In genomic region chr15:101296091-101296490, GRCm38 (mm10) we compare ENCODE assay signal across 23 mouse cellular contexts. TPM values are rescaled to one million over a fixed set of nuclear protein-coding genes. Genes with fewer than 3 reads are reported as not detected.
DNase-seq lines count a peak whose midpoint lies in the region; ATAC-seq and TF ChIP-seq lines count a peak whose summit lies in the region.
"Had no signal": no experiment of that assay in that cellular context is flagged by ENCODE, and none has a peak within 500 bp of the region (broad histone marks: within the 10 kb centered on the region; RNA-seq: fewer than 3 reads in every experiment).

No protein-coding gene starts in this region.

- no peak for TF ChIP-seq EP300 in heart, postnatal 0 days (IDR thresholded peaks at IDR 0.05; ENCODE audit: low read depth)
- TF ChIP-seq EP300 in stomach, postnatal 0 days (optimal IDR thresholded peaks at IDR 0.05) = no peak

- H3K9me3 ChIP-seq in heart, postnatal 0 days (replicated peaks; ENCODE audit: control insufficient read depth, low read length) = no peaks in the 10 kb centered on the region
- H3K9me3 ChIP-seq in stomach, embryonic 16.5 days (replicated peaks; ENCODE audit: control insufficient read depth, low read length) = no peaks in the 10 kb centered on the region
- no peaks in the 10 kb centered on the region for H3K9me3 ChIP-seq in stomach, postnatal 0 days (ENCODE audit: control insufficient read depth, low read length)
- H3K9me3 ChIP-seq: forebrain, embryonic 10.5 days; liver, embryonic 12.5 days had no signal

- whole genome bisulfite sequencing in heart, postnatal 0 days = 64% methylated on average over 11 of the region's 11 CpGs
- 72% methylated on average over 11 of the region's 11 CpGs for WGBS in stomach, embryonic 16.5 days
- 66% methylated on average over 11 of the region's 11 CpGs for WGBS in stomach, postnatal 0 days

- H3K9ac ChIP-seq in heart, postnatal 0 days (replicated peaks; ENCODE audit: low read depth, low read length) = no peak overlapping the region
- no peak overlapping the region for H3K9ac ChIP-seq in stomach, embryonic 16.5 days (ENCODE audit: low read length)
- H3K9ac ChIP-seq in stomach, postnatal 0 days (ENCODE audit: low read length) = no peak overlapping the region
- H3K9ac ChIP-seq: hindbrain, embryonic 14.5 days; liver, embryonic 12.5 days had no signal

- no peak overlapping the region for H3K4me2 ChIP-seq in heart, postnatal 0 days (ENCODE audit: low read depth, low read length)
- no peak overlapping the region for H3K4me2 ChIP-seq in stomach, embryonic 16.5 days (ENCODE audit: low read depth, low read length)
- H3K4me2 ChIP-seq in stomach, postnatal 0 days (replicated peaks; ENCODE audit: low read depth) = no peak overlapping the region
- H3K4me2 ChIP-seq: hindbrain, embryonic 14.5 days; liver, embryonic 12.5 days had no signal

- no peaks in the 10 kb centered on the region for H3K27me3 ChIP-seq in heart, postnatal 0 days (ENCODE audit: control insufficient read depth, insufficient read depth, low read length)
- no peaks in the 10 kb centered on the region for H3K27me3 ChIP-seq in stomach, embryonic 16.5 days (ENCODE audit: control insufficient read depth, insufficient read depth, low read length)
- H3K27me3 ChIP-seq in stomach, postnatal 0 days (ENCODE audit: control insufficient read depth, insufficient read depth, low read length) = no peaks in the 10 kb centered on the region
- H3K27me3 ChIP-seq: liver, embryonic 12.5 days had no signal

- H3K36me3 ChIP-seq in heart, postnatal 0 days (replicated peaks; ENCODE audit: control insufficient read depth, insufficient read depth, low read length) = peaks cover 11% of the 10 kb centered on the region
- H3K36me3 ChIP-seq in stomach, embryonic 16.5 days (ENCODE audit: control insufficient read depth, insufficient read depth, low read length) = no peaks in the 10 kb centered on the region
- no peaks in the 10 kb centered on the region for H3K36me3 ChIP-seq in stomach, postnatal 0 days (ENCODE audit: control insufficient read depth, insufficient read depth, low read length)

- H3K27ac ChIP-seq in heart, postnatal 0 days (ENCODE audit: low read depth) = peak overlapping the region; percentile 66
- H3K27ac ChIP-seq in layer of hippocampus, adult 2 months = peak overlapping the region; percentile 43; the same call in 1 of the 2 replicates
- H3K27ac ChIP-seq in stomach, embryonic 16.5 days (ENCODE audit: low read length) = peak overlapping the region; percentile 73; the same call in 1 of the 2 replicates
- no peak overlapping the region for H3K27ac ChIP-seq in stomach, postnatal 0 days (replicated peaks)
- H3K27ac ChIP-seq: forebrain, embryonic 10.5 days; hindbrain, embryonic 14.5 days; liver, embryonic 12.5 days had no signal

- no peak for ATAC-seq in heart, postnatal 0 days (ENCODE audit: insufficient read depth, low read depth)
- ATAC-seq in stomach, embryonic 16.5 days (ENCODE audit: insufficient read depth, low FRiP score) = no peak
- ATAC-seq in stomach, postnatal 0 days (ENCODE audit: low FRiP score, low TSS enrichment) = no peak
- ATAC-seq: forebrain, embryonic 16.5 days; liver, embryonic 12.5 days had no signal

- no peak for TF ChIP-seq CTCF in heart, postnatal 0 days (IDR thresholded peaks at IDR 0.05; ENCODE audit: low read depth)
- no peak for TF ChIP-seq CTCF in layer of hippocampus, adult 2 months (conservative IDR thresholded peaks at IDR 0.05)
- no peak for TF ChIP-seq CTCF in stomach, postnatal 0 days (IDR thresholded peaks at IDR 0.05; ENCODE audit: low read depth)

- DNase-seq in heart, adult 11 months = peak; percentile 94
- DNase-seq in heart, postnatal 14 days = no peak
- no peak for DNase-seq in heart, postnatal 0 days (ENCODE audit: low spot score)
- DNase-seq in heart, postnatal 4 days = no peak
- no peak for DNase-seq in layer of hippocampus, adult 2 months (ENCODE audit: low spot score in 2 of 2)
- DNase-seq in layer of hippocampus, postnatal 36 days = no peak
- DNase-seq in stomach, postnatal 0 days (ENCODE audit: low spot score) = no peak
- DNase-seq: adrenal gland, postnatal 10 days; cerebellum, adult 18-20 months; cerebellum, postnatal 14 days; gastrocnemius, postnatal 14 days; kidney, adult 8-10 months; lung, adult 18-20 months; midbrain, embryonic 14.5 days; right cerebral cortex, postnatal 14 days; spleen, adult 18-20 months; thymus, postnatal 25 days had no signal

- H3K4me3 ChIP-seq in heart, postnatal 0 days (ENCODE audit: low read depth, low read length) = no peak overlapping the region
- no peak overlapping the region for H3K4me3 ChIP-seq in layer of hippocampus, adult 2 months
- no peak overlapping the region for H3K4me3 ChIP-seq in stomach, embryonic 16.5 days (replicated peaks; ENCODE audit: low read length)
- H3K4me3 ChIP-seq in stomach, postnatal 0 days (ENCODE audit: low read depth, low read length) = no peak overlapping the region
- H3K4me3 ChIP-seq: forebrain, embryonic 10.5 days; liver, embryonic 12.5 days had no signal

- intact Hi-C loops in heart, postnatal 14 days (cut with DNase I) = no loop called here

- peaks cover 30% of the 10 kb centered on the region for H3K4me1 ChIP-seq in heart, postnatal 0 days (ENCODE audit: control insufficient read depth, insufficient read depth)
- peaks cover 27% of the 10 kb centered on the region for H3K4me1 ChIP-seq in stomach, embryonic 16.5 days (ENCODE audit: control insufficient read depth, insufficient read depth, low read length)
- H3K4me1 ChIP-seq in stomach, postnatal 0 days (replicated peaks; ENCODE audit: control insufficient read depth, insufficient read depth) = no peaks in the 10 kb centered on the region

RNA-seq across cellular contexts. Expression of gene 6030408B16Rik, which starts 3.1 kb away (rescaled TPM):
- total RNA-seq in heart, postnatal 14 days (2021) = 1 to 10 TPM; 1.7 to 1.8 TPM
- 6.5 and 8.4 TPM in 2 replicates for total RNA-seq in heart, postnatal 0 days (2014; rRNA removed; ENCODE audit: low replicate concordance)
- 6.4 and 8.1 TPM in 2 replicates for polyA plus RNA-seq in heart, postnatal 0 days (2015; fragmentation: Nextera tagmentation; extraction: Ambion mirVana)
- 1 to 10 TPM; 4.3 to 4.6 TPM for total RNA-seq in heart, postnatal 4 days (2021)
- under 1 TPM in 1 of 2 experiments, not detected in 1; 0.54 TPM for total RNA-seq in layer of hippocampus, adult 2 months (2021)
- under 1 TPM; 0.20 to 0.30 TPM for total RNA-seq in layer of hippocampus, postnatal 36 days (2021)
- 9.4 and 9.5 TPM in 2 replicates for polyA plus RNA-seq in stomach, embryonic 16.5 days (2015; fragmentation: Nextera tagmentation; extraction: Ambion mirVana)
- polyA plus RNA-seq in stomach, postnatal 0 days (2015; fragmentation: Nextera tagmentation; extraction: Ambion mirVana) = 2.4 TPM in 2 replicates
- total RNA-seq: megakaryocyte-erythroid progenitor cell, adult 5-6 weeks had no signal

RNA-seq across cellular contexts. Expression of gene Atg101, which starts 12.0 kb away (rescaled TPM):
- 10 to 100 TPM; 24.7 to 25.5 TPM for total RNA-seq in heart, postnatal 14 days (2021)
- total RNA-seq in heart, postnatal 0 days (2014; rRNA removed; ENCODE audit: low replicate concordance) = 43.7 and 61.6 TPM in 2 replicates
- polyA plus RNA-seq in heart, postnatal 0 days (2015; fragmentation: Nextera tagmentation; extraction: Ambion mirVana) = 48.6 and 53.4 TPM in 2 replicates
- 10 to 100 TPM; 21.7 to 23.3 TPM for total RNA-seq in heart, postnatal 4 days (2021)
- 10 to 100 TPM; 50.6 to 53.3 TPM for total RNA-seq in layer of hippocampus, adult 2 months (2021)
- 10 to 100 TPM; 48.8 to 49.5 TPM for total RNA-seq in layer of hippocampus, postnatal 36 days (2021)
- polyA plus RNA-seq in stomach, embryonic 16.5 days (2015; fragmentation: Nextera tagmentation; extraction: Ambion mirVana) = 66.9 and 67.0 TPM in 2 replicates
- 49.3 and 50.4 TPM in 2 replicates for polyA plus RNA-seq in stomach, postnatal 0 days (2015; fragmentation: Nextera tagmentation; extraction: Ambion mirVana)

RNA-seq across cellular contexts. Expression of gene Nr4a1, which starts 42.0 kb away (rescaled TPM):
- 10 to 100 TPM; 14.0 to 63.1 TPM for total RNA-seq in heart, postnatal 14 days (2021)
- 40.2 and 56.0 TPM in 2 replicates for total RNA-seq in heart, postnatal 0 days (2014; rRNA removed; ENCODE audit: low replicate concordance)
- 7.4 and 8.6 TPM in 2 replicates for polyA plus RNA-seq in heart, postnatal 0 days (2015; fragmentation: Nextera tagmentation; extraction: Ambion mirVana)
- total RNA-seq in heart, postnatal 4 days (2021) = 10 to 100 TPM; 48.1 to 49.6 TPM
- 10 to 100 TPM; 39.8 to 54.8 TPM for total RNA-seq in layer of hippocampus, adult 2 months (2021)
- 10 to 100 TPM; 53.8 to 63.8 TPM for total RNA-seq in layer of hippocampus, postnatal 36 days (2021)
- 12.9 and 13.3 TPM in 2 replicates for polyA plus RNA-seq in stomach, embryonic 16.5 days (2015; fragmentation: Nextera tagmentation; extraction: Ambion mirVana)
- 9.4 and 17.1 TPM in 2 replicates for polyA plus RNA-seq in stomach, postnatal 0 days (2015; fragmentation: Nextera tagmentation; extraction: Ambion mirVana)
